In the genomic region with DNA sequence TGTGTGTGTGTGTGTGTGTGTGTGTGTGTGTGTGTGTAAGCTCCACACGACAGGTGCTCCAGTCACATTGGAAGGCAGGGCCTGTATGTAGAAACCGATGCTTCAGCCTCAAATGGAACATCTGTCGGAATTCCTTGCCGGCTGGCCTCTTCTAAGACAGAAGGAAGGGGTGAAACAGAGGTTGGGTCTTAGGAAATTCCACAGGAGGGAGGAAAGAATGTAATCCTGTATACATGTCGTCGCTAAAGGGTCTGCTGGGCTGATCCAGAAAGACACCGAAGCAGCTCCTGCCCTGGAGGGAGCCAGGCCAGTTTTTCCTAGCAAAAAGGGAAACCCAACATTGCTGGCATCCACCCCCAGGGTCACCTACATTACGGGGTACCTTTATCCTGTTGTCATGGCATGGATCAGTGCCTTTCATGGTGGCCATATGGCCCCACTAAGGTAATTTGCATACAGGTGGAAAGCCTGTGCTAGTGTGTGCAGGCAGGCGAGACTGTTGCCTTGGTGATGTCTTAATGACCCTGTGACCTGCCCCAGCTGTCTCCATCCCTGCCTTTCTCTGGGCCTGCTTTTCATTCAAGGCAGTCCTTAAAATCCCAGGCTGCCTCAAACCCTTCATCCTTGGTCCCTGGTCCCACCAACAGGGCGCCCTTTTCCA, we compare ENCODE assay signal across 7 mouse cellular contexts. TPM values are rescaled to one million over a fixed set of nuclear protein-coding genes. Genes with fewer than 3 reads are reported as not detected.
DNase-seq lines count a peak whose midpoint lies in the region; ATAC-seq lines count a peak whose summit lies in the region.

No protein-coding gene starts in this region.

- H3K9ac ChIP-seq in embryonic facial prominence, embryonic 11.5 days (replicated peaks; ENCODE audit: low read length): peak overlapping the region; percentile 28; the same call in 1 of the 2 replicates
- H3K9ac ChIP-seq in midbrain, embryonic 12.5 days (replicated peaks): 0 out of 2 replicates have a peak overlapping the region, but pooled peaks have one; percentile 4

- H3K36me3 ChIP-seq in embryonic facial prominence, embryonic 11.5 days (replicated peaks; ENCODE audit: control insufficient read depth, insufficient read depth, low read depth, low read length): no peaks in the 10 kb centered on the region; the same call in 1 of the 2 replicates
- H3K36me3 ChIP-seq in midbrain, embryonic 12.5 days: peaks cover 39% of the 10 kb centered on the region

- peak; percentile 49 for DNase-seq in MN1 (ENCODE audit: low spot score)
- peak; percentile 57 for DNase-seq in embryonic facial prominence, embryonic 11.5 days (ENCODE audit: low spot score)
- peak; percentile 66 for DNase-seq in kidney, adult 9 months
- no peak for DNase-seq in right cerebral cortex, adult 18-20 months
- DNase-seq in heart, postnatal 36 days: no peak
- no peak for DNase-seq in gastrocnemius, adult 8-10 months (ENCODE audit: low spot score in 2 of 2)

- intact Hi-C loops in heart, postnatal 36 days (cut with DNase I): no loop called here

- H3K27ac ChIP-seq in embryonic facial prominence, embryonic 11.5 days (replicated peaks; ENCODE audit: low read depth, low read length): 0 out of 2 replicates have a peak overlapping the region, but pooled peaks have one; percentile 28
- peak overlapping the region; percentile 90 for H3K27ac ChIP-seq in midbrain, embryonic 12.5 days (replicated peaks)

- ATAC-seq in embryonic facial prominence, embryonic 11.5 days (replicated peaks; ENCODE audit: insufficient number of reproducible peaks, low FRiP score, low TSS enrichment, low read depth): peak; percentile 51
- peak; percentile 79 for ATAC-seq in midbrain, embryonic 12.5 days (ENCODE audit: low FRiP score, low read depth)

- no peaks in the 10 kb centered on the region; the same call in none of the 2 replicates for H3K4me1 ChIP-seq in embryonic facial prominence, embryonic 11.5 days (ENCODE audit: control insufficient read depth, insufficient read depth, low read length)
- H3K4me1 ChIP-seq in midbrain, embryonic 12.5 days: peaks cover 51% of the 10 kb centered on the region

- WGBS in embryonic facial prominence, embryonic 11.5 days: 26% methylated on average over 10 of the region's 10 CpGs
- 6% methylated on average over 10 of the region's 10 CpGs for WGBS in midbrain, embryonic 12.5 days

- no peaks in the 10 kb centered on the region for H3K27me3 ChIP-seq in embryonic facial prominence, embryonic 11.5 days (ENCODE audit: control insufficient read depth, insufficient read depth, low read length)
- no peaks in the 10 kb centered on the region for H3K27me3 ChIP-seq in midbrain, embryonic 12.5 days

- no peak overlapping the region for H3K4me3 ChIP-seq in embryonic facial prominence, embryonic 11.5 days (ENCODE audit: low read depth, low read length)
- peak overlapping the region; percentile 11; the same call in 1 of the 2 replicates for H3K4me3 ChIP-seq in midbrain, embryonic 12.5 days

- H3K9me3 ChIP-seq in embryonic facial prominence, embryonic 11.5 days (replicated peaks; ENCODE audit: control insufficient read depth, low read length): no peaks in the 10 kb centered on the region
- no peaks in the 10 kb centered on the region for H3K9me3 ChIP-seq in midbrain, embryonic 12.5 days

- H3K4me2 ChIP-seq in embryonic facial prominence, embryonic 11.5 days (ENCODE audit: low read depth, low read length): no peak overlapping the region
- peak overlapping the region; percentile 76 for H3K4me2 ChIP-seq in midbrain, embryonic 12.5 days (replicated peaks)

RNA-seq across cellular contexts. Expression of gene Spef1, which starts 3.4 kb away (rescaled TPM):
- polyA plus RNA-seq in embryonic facial prominence, embryonic 11.5 days (2014; fragmentation: Nextera tagmentation; extraction: Ambion mirVana): 3.4 and 4.1 TPM in 2 replicates
- 9.0 and 9.7 TPM in 2 replicates for polyA plus RNA-seq in midbrain, embryonic 12.5 days (2016; fragmentation: Nextera tagmentation; extraction: Ambion mirVana)
- 1 to 10 TPM; 5.7 to 6.2 TPM for total RNA-seq in heart, postnatal 36 days (2021)
- total RNA-seq in gastrocnemius, adult 8-10 months (2022): 1 to 10 TPM in 3 of 4 experiments, under 1 TPM in 1; 0.94 to 1.7 (median 1.5) TPM

RNA-seq across cellular contexts. Expression of gene Cdc25b, which starts 3.7 kb away (rescaled TPM):
- 48.0 and 53.4 TPM in 2 replicates for polyA plus RNA-seq in embryonic facial prominence, embryonic 11.5 days (2014; fragmentation: Nextera tagmentation; extraction: Ambion mirVana)
- 107 and 111 TPM in 2 replicates for polyA plus RNA-seq in midbrain, embryonic 12.5 days (2016; fragmentation: Nextera tagmentation; extraction: Ambion mirVana)
- 1 to 10 TPM; 6.1 to 7.0 TPM for total RNA-seq in heart, postnatal 36 days (2021)
- total RNA-seq in gastrocnemius, adult 8-10 months (2022): 1 to 10 TPM; 1.2 to 2.3 (median 1.9) TPM

RNA-seq across cellular contexts. Expression of gene Cenpb, which starts 10.6 kb away (rescaled TPM):
- polyA plus RNA-seq in embryonic facial prominence, embryonic 11.5 days (2014; fragmentation: Nextera tagmentation; extraction: Ambion mirVana): 5.8 and 6.1 TPM in 2 replicates
- polyA plus RNA-seq in midbrain, embryonic 12.5 days (2016; fragmentation: Nextera tagmentation; extraction: Ambion mirVana): 16.2 and 17.4 TPM in 2 replicates
- 10 to 100 TPM; 85.1 to 86.2 TPM for total RNA-seq in heart, postnatal 36 days (2021)
- total RNA-seq in gastrocnemius, adult 8-10 months (2022): 10 to 100 TPM; 77.4 to 89.0 (median 82.6) TPM

RNA-seq across cellular contexts. Expression of gene Ap5s1, which starts 16.4 kb away (rescaled TPM):
- 22.6 and 23.8 TPM in 2 replicates for polyA plus RNA-seq in embryonic facial prominence, embryonic 11.5 days (2014; fragmentation: Nextera tagmentation; extraction: Ambion mirVana)
- polyA plus RNA-seq in midbrain, embryonic 12.5 days (2016; fragmentation: Nextera tagmentation; extraction: Ambion mirVana): 25.6 and 28.7 TPM in 2 replicates
- total RNA-seq in heart, postnatal 36 days (2021): 10 to 100 TPM; 31.5 to 36.5 TPM
- 10 to 100 TPM; 10.7 to 21.6 (median 18.7) TPM for total RNA-seq in gastrocnemius, adult 8-10 months (2022)

RNA-seq across cellular contexts. Expression of gene 1700037H04Rik, which starts 30.6 kb away (rescaled TPM):
- polyA plus RNA-seq in embryonic facial prominence, embryonic 11.5 days (2014; fragmentation: Nextera tagmentation; extraction: Ambion mirVana): 81.2 and 88.3 TPM in 2 replicates
- 92.2 and 98.3 TPM in 2 replicates for polyA plus RNA-seq in midbrain, embryonic 12.5 days (2016; fragmentation: Nextera tagmentation; extraction: Ambion mirVana)
- total RNA-seq in heart, postnatal 36 days (2021): 10 to 100 TPM in 1 of 2 experiments, 1 to 10 TPM in 1; 9.7 to 12.8 TPM
- total RNA-seq in gastrocnemius, adult 8-10 months (2022): 1 to 10 TPM; 2.6 to 5.9 (median 4.4) TPM

Comparison
In these comparisons a context has a peak if more than half of its experiments do, and no peak if none do; other contexts are left out.
1. DNase-seq: peak in MN1 (single experiment), embryonic facial prominence, embryonic 11.5 days (single experiment) and kidney, adult 9 months (single experiment); none in right cerebral cortex, adult 18-20 months (single experiment), heart, postnatal 36 days (0 of 2) and gastrocnemius, adult 8-10 months (0 of 2).